Mouse (Mus musculus): ENCODE data around the gene Rorb. TPM values are rescaled to one million over a fixed set of nuclear protein-coding genes. Genes with fewer than 3 reads are reported as not detected.

The Rorb gene
- polyA plus RNA-seq, 1 experiment from 2014 or later: 3.1 TPM

DNA sequence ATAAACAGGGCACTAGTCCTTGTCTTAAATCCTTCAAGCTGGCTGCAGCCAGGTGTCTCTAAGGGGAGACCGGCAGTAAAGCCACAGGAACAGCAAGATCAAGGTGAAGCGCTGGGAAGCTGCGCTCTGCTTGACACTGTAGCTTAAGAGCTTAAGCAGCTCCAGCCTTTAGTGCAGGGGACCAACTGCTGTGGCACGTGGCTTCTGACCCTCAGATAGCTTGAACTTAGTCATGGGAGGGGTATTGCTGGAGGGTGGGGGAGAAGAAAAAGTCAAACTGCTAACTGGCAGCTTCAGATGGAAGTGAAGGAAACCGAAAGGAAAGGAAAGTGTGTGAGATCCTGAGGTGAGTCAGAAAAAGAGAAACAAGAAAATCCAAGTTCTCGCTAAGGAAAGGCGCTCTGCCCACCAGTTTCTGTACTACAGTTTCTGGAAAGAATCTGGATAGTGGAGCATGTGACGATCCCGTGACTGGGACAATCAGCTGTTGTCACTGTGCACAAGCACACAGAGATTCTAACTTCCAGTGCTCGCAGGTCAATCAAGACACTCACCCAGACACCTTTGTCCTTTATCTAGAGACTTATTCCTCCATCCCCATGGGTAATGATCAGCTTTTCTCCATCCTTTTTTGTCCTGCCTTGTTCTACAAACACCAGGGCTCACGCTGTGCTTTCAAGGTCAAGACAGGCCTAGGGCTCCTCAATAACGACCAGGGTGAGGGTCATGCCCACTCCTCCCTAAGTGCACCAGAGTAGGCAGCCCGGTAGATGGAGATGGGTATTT is 2.2 kb downstream of the Rorb start:
- H3K36me3 ChIP-seq (ENCODE audit: control insufficient read depth, insufficient read depth, low read length): no peaks in the 10 kb centered on the region
- H3K4me2 ChIP-seq: peak overlapping the region; percentile 88; the same call in 1 of the 2 replicates
- H3K9ac ChIP-seq (ENCODE audit: low read length): no peak overlapping the region
- peaks cover 14% of the 10 kb centered on the region for H3K27me3 ChIP-seq (ENCODE audit: control insufficient read depth, insufficient read depth, low read length)
- H3K4me1 ChIP-seq (ENCODE audit: control insufficient read depth, insufficient read depth, low read length): peaks cover 3% of the 10 kb centered on the region
- ATAC-seq (ENCODE audit: low FRiP score): no peak
- peak; percentile 88 for DNase-seq (ENCODE audit: low spot score, missing footprints)
- 24% methylated on average over 13 of the region's 13 CpGs for WGBS
- H3K4me3 ChIP-seq (ENCODE audit: low read depth, low read length): no peak overlapping the region
- H3K27ac ChIP-seq (ENCODE audit: low read depth, low read length): no peak overlapping the region
- no peaks in the 10 kb centered on the region for H3K9me3 ChIP-seq (ENCODE audit: control insufficient read depth, low read length)

DNA sequence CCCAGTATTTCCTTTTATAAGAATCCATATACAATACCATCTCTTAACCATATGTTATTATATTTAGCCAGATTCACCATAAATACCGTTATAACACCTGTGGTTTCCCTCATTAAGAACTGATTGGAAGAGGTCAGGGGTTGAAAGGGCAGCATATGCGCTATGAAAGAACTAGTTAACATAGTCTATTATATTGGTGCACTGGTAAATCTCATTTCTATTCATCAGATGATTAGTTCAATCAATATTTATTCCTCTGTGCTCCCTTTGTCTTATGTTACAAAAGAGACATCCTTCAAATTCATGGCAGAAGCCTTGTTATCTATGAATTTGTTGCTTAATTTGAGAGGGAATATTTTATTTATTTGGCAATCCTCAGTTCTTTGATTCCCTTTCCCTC is 6.4 kb downstream of the Rorb start:
- WGBS: 76% methylated on average over 2 of the region's 2 CpGs
- DNase-seq (ENCODE audit: low spot score, missing footprints) (no peak), ATAC-seq (ENCODE audit: low FRiP score) (no peak)
- H3K9me3 ChIP-seq (ENCODE audit: control insufficient read depth, low read length): no peaks in the 10 kb centered on the region
- no peak overlapping the region for H3K9ac ChIP-seq (ENCODE audit: low read length)
- H3K4me2 ChIP-seq: no peak overlapping the region
- peaks cover under 1% of the 10 kb centered on the region for H3K4me1 ChIP-seq (ENCODE audit: control insufficient read depth, insufficient read depth, low read length)
- no peak overlapping the region for H3K4me3 ChIP-seq (ENCODE audit: low read depth, low read length)
- no peak overlapping the region for H3K27ac ChIP-seq (ENCODE audit: low read depth, low read length)
- H3K27me3 ChIP-seq (ENCODE audit: control insufficient read depth, insufficient read depth, low read length): peaks cover 13% of the 10 kb centered on the region
- H3K36me3 ChIP-seq (ENCODE audit: control insufficient read depth, insufficient read depth, low read length): no peaks in the 10 kb centered on the region

DNA sequence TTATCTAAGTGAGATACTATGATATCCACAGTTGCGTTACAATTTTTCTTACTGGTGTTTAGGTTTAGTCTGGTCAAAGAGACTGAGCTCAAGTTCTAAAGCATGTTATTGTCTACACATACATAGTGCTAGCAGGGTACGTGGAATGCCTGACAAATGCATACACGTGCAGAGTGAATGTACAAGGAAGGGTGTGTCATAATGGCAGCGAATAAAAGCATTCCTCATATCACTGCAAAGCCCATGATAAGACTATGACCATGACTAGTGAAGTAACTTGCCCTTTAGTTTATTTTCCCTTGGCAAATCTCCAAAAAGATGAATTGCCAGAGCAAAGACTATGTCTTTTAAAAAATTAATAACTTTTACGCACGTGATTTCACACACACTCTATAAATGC is 13.8 kb downstream of the Rorb start:
- H3K4me2 ChIP-seq: no peak overlapping the region
- no peaks in the 10 kb centered on the region for H3K36me3 ChIP-seq (ENCODE audit: control insufficient read depth, insufficient read depth, low read length)
- H3K27ac ChIP-seq (ENCODE audit: low read depth, low read length): no peak overlapping the region
- H3K9me3 ChIP-seq (ENCODE audit: control insufficient read depth, low read length): no peaks in the 10 kb centered on the region
- H3K4me1 ChIP-seq (ENCODE audit: control insufficient read depth, insufficient read depth, low read length): no peaks in the 10 kb centered on the region
- ATAC-seq (ENCODE audit: low FRiP score) (no peak), DNase-seq (ENCODE audit: low spot score, missing footprints) (no peak)
- H3K27me3 ChIP-seq (ENCODE audit: control insufficient read depth, insufficient read depth, low read length): no peaks in the 10 kb centered on the region
- H3K9ac ChIP-seq (ENCODE audit: low read length): no peak overlapping the region
- no peak overlapping the region for H3K4me3 ChIP-seq (ENCODE audit: low read depth, low read length)
- WGBS: 93% methylated on average over 6 of the region's 6 CpGs

GRCm38 (mm10) chr19:19089427-19089826 is 21.6 kb downstream of the Rorb start:
- no peaks in the 10 kb centered on the region for H3K9me3 ChIP-seq (ENCODE audit: control insufficient read depth, low read length)
- 87% methylated on average over 7 of the region's 7 CpGs for WGBS
- no peak for ATAC-seq (ENCODE audit: low FRiP score)
- no peak overlapping the region for H3K4me2 ChIP-seq
- no peak overlapping the region for H3K4me3 ChIP-seq (ENCODE audit: low read depth, low read length)
- no peaks in the 10 kb centered on the region for H3K4me1 ChIP-seq (ENCODE audit: control insufficient read depth, insufficient read depth, low read length)
- H3K36me3 ChIP-seq (ENCODE audit: control insufficient read depth, insufficient read depth, low read length): no peaks in the 10 kb centered on the region
- no peak for DNase-seq (ENCODE audit: low spot score, missing footprints)
- H3K27ac ChIP-seq (ENCODE audit: low read depth, low read length): no peak overlapping the region
- H3K27me3 ChIP-seq (ENCODE audit: control insufficient read depth, insufficient read depth, low read length): no peaks in the 10 kb centered on the region
- no peak overlapping the region for H3K9ac ChIP-seq (ENCODE audit: low read length)

DNA sequence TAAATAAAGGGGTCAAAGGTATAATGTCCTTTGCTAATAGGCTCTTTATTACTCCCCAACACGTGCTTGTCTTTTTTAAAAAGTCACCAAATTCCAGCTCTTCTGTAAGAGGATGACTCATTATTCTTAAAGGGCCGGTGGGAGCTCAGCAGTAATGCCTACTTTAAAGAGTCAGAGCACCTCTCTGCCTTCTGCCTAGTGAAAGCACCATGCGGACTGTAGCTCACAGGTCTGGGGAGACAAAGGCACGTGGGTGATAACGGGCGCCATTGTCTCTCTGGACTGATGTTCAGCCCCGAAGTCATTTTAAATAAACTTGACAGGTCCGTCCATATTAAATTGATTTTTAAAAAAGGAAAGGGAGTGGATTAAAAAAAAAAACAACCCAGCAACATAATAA is 33.1 kb downstream of the Rorb start:
- 67% methylated on average over 8 of the region's 8 CpGs for WGBS
- H3K4me3 ChIP-seq (ENCODE audit: low read depth, low read length): no peak overlapping the region
- DNase-seq (ENCODE audit: low spot score, missing footprints): no peak
- no peak overlapping the region for H3K9ac ChIP-seq (ENCODE audit: low read length)
- no peak overlapping the region for H3K27ac ChIP-seq (ENCODE audit: low read depth, low read length)
- no peaks in the 10 kb centered on the region for H3K36me3 ChIP-seq (ENCODE audit: control insufficient read depth, insufficient read depth, low read length)
- no peak for ATAC-seq (ENCODE audit: low FRiP score)
- H3K9me3 ChIP-seq (ENCODE audit: control insufficient read depth, low read length): no peaks in the 10 kb centered on the region
- no peak overlapping the region for H3K4me2 ChIP-seq
- no peaks in the 10 kb centered on the region for H3K27me3 ChIP-seq (ENCODE audit: control insufficient read depth, insufficient read depth, low read length)
- no peaks in the 10 kb centered on the region for H3K4me1 ChIP-seq (ENCODE audit: control insufficient read depth, insufficient read depth, low read length)

DNA sequence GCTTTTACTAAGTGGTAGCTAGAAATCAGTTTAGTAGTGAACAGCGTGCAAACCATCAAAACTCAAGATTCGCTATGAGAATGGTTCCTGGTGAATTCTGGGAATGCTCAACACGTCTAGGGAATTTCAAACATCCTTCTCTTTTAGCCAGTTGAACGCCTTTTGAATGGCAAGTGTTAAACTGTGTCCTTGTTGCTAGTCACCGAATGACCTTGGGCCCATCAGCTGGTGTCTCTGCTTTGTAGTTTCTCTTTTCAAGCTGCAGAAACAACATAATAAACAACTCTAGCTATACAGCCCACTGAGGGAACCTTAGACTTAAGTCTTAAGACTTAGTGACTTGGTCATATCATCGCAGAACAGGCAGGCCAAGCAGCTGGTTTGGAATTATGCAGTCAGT is 36.2 kb downstream of the Rorb start:
- no peak overlapping the region for H3K4me2 ChIP-seq
- DNase-seq (ENCODE audit: low spot score, missing footprints) (no peak), ATAC-seq (ENCODE audit: low FRiP score) (no peak)
- H3K36me3 ChIP-seq (ENCODE audit: control insufficient read depth, insufficient read depth, low read length): no peaks in the 10 kb centered on the region
- no peaks in the 10 kb centered on the region for H3K4me1 ChIP-seq (ENCODE audit: control insufficient read depth, insufficient read depth, low read length)
- H3K9ac ChIP-seq (ENCODE audit: low read length): no peak overlapping the region
- 86% methylated on average over 6 of the region's 6 CpGs for WGBS
- H3K27ac ChIP-seq (ENCODE audit: low read depth, low read length): no peak overlapping the region
- H3K4me3 ChIP-seq (ENCODE audit: low read depth, low read length): no peak overlapping the region
- H3K9me3 ChIP-seq (ENCODE audit: control insufficient read depth, low read length): no peaks in the 10 kb centered on the region
- no peaks in the 10 kb centered on the region for H3K27me3 ChIP-seq (ENCODE audit: control insufficient read depth, insufficient read depth, low read length)

DNA sequence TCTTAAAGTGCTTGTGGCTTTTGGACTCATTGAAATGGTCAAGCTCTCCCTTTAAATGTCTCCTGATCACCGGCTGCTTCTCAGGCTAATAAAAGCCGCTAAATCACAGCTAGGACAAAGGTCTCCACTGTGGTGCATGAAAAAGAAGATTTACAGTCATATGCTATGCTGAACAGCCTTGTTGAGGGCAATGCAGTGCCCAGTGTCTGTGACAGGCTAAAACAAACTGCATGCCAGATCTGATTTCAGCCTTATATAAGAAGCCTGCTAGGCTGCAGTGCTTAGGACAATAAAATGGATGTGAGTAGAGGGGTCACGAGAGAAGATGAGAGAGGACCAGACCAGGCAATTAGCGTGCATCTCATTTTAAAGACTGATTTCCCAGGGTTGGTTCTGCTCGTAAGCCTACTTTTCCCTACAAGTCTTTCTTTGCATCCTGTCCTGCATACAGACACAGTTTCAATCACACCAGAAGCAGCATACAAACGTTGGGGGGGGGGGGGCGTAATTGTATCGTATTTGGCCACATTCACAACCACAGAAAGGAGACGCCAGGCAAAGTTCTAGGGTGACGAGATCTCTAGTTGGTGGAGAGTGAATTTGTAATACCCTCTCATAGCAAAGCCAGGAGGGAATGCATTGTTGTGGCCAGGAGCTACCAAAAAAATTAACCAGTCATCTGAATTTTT is 52.1 kb downstream of the Rorb start:
- H3K27ac ChIP-seq (ENCODE audit: low read depth, low read length): no peak overlapping the region
- no peaks in the 10 kb centered on the region for H3K27me3 ChIP-seq (ENCODE audit: control insufficient read depth, insufficient read depth, low read length)
- H3K4me2 ChIP-seq: no peak overlapping the region
- peak; percentile 59; the same call in 1 of the 2 replicates for ATAC-seq (ENCODE audit: low FRiP score)
- H3K4me3 ChIP-seq (ENCODE audit: low read depth, low read length): no peak overlapping the region
- no peaks in the 10 kb centered on the region; the same call in 1 of the 2 replicates for H3K4me1 ChIP-seq (ENCODE audit: control insufficient read depth, insufficient read depth, low read length)
- H3K36me3 ChIP-seq (ENCODE audit: control insufficient read depth, insufficient read depth, low read length): no peaks in the 10 kb centered on the region
- no peaks in the 10 kb centered on the region for H3K9me3 ChIP-seq (ENCODE audit: control insufficient read depth, low read length)
- 58% methylated on average over 10 of the region's 10 CpGs for WGBS
- DNase-seq (ENCODE audit: low spot score, missing footprints): no peak
- no peak overlapping the region for H3K9ac ChIP-seq (ENCODE audit: low read length)

DNA sequence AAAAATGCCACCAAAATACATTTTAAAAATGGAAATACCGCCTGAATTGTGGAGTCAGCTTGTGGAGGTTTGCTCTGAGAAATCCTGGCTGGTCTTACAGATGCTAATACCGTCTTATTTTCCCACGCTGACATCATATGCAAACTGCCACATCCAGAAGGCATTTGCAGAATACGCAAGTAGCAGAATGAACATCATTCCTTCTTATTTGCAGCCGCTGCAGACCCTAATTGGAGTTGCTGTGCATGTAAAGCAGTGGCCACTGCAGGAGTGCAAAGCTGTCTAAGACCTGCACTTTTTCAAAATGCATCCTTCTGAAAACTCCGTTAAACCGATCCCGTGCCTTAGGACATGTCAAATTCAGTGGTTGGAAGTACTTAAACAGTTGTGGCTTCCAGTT is 52.8 kb downstream of the Rorb start:
- no peaks in the 10 kb centered on the region for H3K27me3 ChIP-seq (ENCODE audit: control insufficient read depth, insufficient read depth, low read length)
- H3K36me3 ChIP-seq (ENCODE audit: control insufficient read depth, insufficient read depth, low read length): no peaks in the 10 kb centered on the region
- DNase-seq (ENCODE audit: low spot score, missing footprints) (no peak), ATAC-seq (ENCODE audit: low FRiP score) (0 out of 2 replicates have a peak, but pooled peaks have one; percentile 33)
- no peaks in the 10 kb centered on the region for H3K9me3 ChIP-seq (ENCODE audit: control insufficient read depth, low read length)
- no peak overlapping the region for H3K9ac ChIP-seq (ENCODE audit: low read length)
- 85% methylated on average over 8 of the region's 8 CpGs for whole genome bisulfite sequencing
- H3K4me1 ChIP-seq (ENCODE audit: control insufficient read depth, insufficient read depth, low read length): no peaks in the 10 kb centered on the region; the same call in 1 of the 2 replicates
- H3K4me2 ChIP-seq: no peak overlapping the region
- H3K4me3 ChIP-seq (ENCODE audit: low read depth, low read length): no peak overlapping the region
- no peak overlapping the region for H3K27ac ChIP-seq (ENCODE audit: low read depth, low read length)

DNA sequence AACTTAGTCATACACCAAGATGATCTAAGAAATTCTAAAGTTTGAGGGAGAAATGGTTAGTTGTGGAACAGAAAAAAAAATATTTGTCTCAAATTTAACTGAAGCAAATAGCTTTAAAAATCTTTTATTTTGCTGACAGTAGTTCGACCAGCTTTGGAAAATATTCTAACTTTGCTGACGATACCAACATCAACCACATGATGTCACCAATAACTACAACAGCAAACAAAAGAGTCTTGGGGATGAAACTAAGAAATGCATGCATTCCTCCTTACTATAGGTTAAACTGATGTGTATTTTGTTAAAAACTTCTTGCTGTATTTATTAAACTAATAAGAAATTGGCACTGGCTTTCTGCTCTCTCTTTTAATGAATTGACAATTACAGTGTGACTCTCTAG is 67.9 kb downstream of the Rorb start:
- H3K27ac ChIP-seq (ENCODE audit: low read depth, low read length): no peak overlapping the region
- no peaks in the 10 kb centered on the region for H3K27me3 ChIP-seq (ENCODE audit: control insufficient read depth, insufficient read depth, low read length)
- no peak overlapping the region for H3K9ac ChIP-seq (ENCODE audit: low read length)
- H3K4me1 ChIP-seq (ENCODE audit: control insufficient read depth, insufficient read depth, low read length): no peaks in the 10 kb centered on the region
- no peak overlapping the region for H3K4me3 ChIP-seq (ENCODE audit: low read depth, low read length)
- DNase-seq (ENCODE audit: low spot score, missing footprints): no peak
- H3K4me2 ChIP-seq: no peak overlapping the region
- ATAC-seq (ENCODE audit: low FRiP score): no peak
- 56% methylated on average over 2 of the region's 2 CpGs for WGBS
- no peaks in the 10 kb centered on the region for H3K36me3 ChIP-seq (ENCODE audit: control insufficient read depth, insufficient read depth, low read length)
- H3K9me3 ChIP-seq (ENCODE audit: control insufficient read depth, low read length): no peaks in the 10 kb centered on the region
